Mouse (Mus musculus) small intestine, adult 2 months (tissue): Measurements from ENCODE around the gene Mxra7.

ENCODE experiments used
- CTCF ChIP-seq: fragments of 200-500 bp; IDR thresholded peaks from 2 replicates; pipeline ENCODE4 v1.5.1; 2012; ENCODE audit warnings: low read depth, mild to moderate bottlenecking, control low read depth, inconsistent platforms, low read length, moderate library complexity, mixed read lengths; ENCODE audit not compliant: insufficient replicate concordance, insufficient read length; ENCODE audit errors: extremely low read depth
- POLR2A ChIP-seq: fragments of 200-500 bp; IDR thresholded peaks from 2 replicates; pipeline ENCODE4 v1.6.1; 2012; ENCODE audit warnings: low read depth, mild to moderate bottlenecking, control low read depth, inconsistent platforms, low read length, moderate library complexity

DNA sequence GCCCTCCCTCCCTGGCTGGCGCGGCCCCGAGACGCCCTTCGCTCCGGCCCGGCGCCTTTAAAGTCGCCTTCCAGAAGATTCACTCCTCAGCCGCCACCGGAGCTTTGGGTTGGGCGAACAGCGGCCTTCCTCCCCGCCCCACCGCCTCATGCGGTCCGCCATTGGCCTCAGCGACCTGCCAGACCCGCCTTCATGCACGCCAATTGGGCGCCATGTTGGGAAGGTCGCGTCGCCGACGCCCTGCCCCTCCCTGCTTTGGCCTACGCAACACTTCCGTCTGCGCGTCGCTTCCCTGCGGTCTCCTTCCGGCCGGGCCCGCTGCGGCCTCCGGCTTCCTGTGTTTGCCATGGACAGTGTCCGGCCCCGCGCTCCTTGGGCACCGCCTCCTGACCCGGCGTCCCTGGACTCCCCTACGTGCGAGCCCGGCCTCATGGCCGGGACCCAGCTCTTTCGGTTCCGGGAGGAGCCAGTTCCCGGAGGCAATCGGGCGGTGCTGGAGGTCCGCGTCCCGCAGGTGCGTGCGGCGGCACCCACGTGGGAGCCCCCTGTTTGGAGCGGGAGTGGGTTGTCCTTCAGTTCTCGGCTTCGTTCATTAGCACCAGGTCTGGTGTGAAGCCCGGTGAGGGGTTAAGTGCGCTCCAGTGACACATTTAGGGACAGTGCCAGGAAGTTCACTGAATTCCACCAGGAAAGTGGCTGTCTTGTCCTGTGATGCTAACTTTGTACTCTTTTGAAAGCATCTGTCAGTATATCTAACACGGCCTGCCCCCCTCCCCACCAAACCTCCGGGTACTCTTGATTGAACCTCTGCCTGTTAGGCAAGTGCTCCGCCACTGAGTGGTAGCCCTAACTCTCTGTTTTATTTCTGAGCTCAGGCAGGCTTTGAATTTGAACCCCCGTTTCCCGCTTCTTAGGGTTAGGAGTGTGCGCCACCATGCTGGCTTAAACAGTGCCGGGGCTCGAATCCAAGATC is 15.7 kb upstream of the Mxra7 start, which contains the start of the genes Mettl23 and Jmjd6:
- TF ChIP-seq CTCF = no peak
- TF ChIP-seq POLR2A = peak; percentile 73
